Mouse (Mus musculus) midbrain, embryonic 16.5 days (tissue): Measurements from ENCODE around the gene Sgms2. TPM values are rescaled to one million over a fixed set of nuclear protein-coding genes. Genes with fewer than 3 reads are reported as not detected.
A peak's percentile ranks its signal among the peaks of the same experiment; 100 is the strongest.

Experiments
- ATAC-seq: fragments of 200-750 bp; cut with Nextera tagmentation; 2 replicates; pipeline ENCODE4 v1.8.0; 2017; ENCODE audit warnings: moderate TSS enrichment
- H3K27ac ChIP-seq: fragments of 300-500 bp; sonication (generic); 2 replicates; pipeline ENCODE4 v1.5.1; 2014; ENCODE audit warnings: mild to moderate bottlenecking, low read length, mixed read lengths
- H3K27me3 ChIP-seq: fragments of 300-500 bp; sonication (generic); 2 replicates; pipeline ENCODE4 v1.6.1; 2014; ENCODE audit warnings: low read depth, low read length, mixed read lengths; ENCODE audit not compliant: control insufficient read depth, insufficient read depth
- H3K36me3 ChIP-seq: fragments of 300-500 bp; sonication (generic); 2 replicates; pipeline ENCODE4 v1.6.1; 2014; ENCODE audit warnings: mild to moderate bottlenecking, low read length, moderate library complexity, mixed read lengths; ENCODE audit not compliant: control insufficient read depth, insufficient read depth
- H3K4me1 ChIP-seq: fragments of 300-500 bp; sonication (generic); 2 replicates; pipeline ENCODE4 v1.6.1; 2014; ENCODE audit warnings: mild to moderate bottlenecking, low read length, mixed read lengths; ENCODE audit not compliant: control insufficient read depth, insufficient read depth
- H3K4me2 ChIP-seq: fragments of 300-500 bp; sonication (generic); 2 replicates; pipeline ENCODE4 v1.6.1; 2014; ENCODE audit warnings: mild to moderate bottlenecking, low read length, mixed read lengths
- H3K4me3 ChIP-seq: fragments of 300-500 bp; sonication (generic); 2 replicates; pipeline ENCODE4 v1.5.1; 2014; ENCODE audit warnings: low read depth, mild to moderate bottlenecking, low read length, moderate library complexity, mixed read lengths
- H3K9ac ChIP-seq: fragments of 300-500 bp; sonication (generic); 2 replicates; pipeline ENCODE4 v1.6.1; 2014; ENCODE audit warnings: low read depth, low read length, mixed read lengths
- H3K9me3 ChIP-seq: fragments of 300-500 bp; sonication (generic); replicated peaks from 2 replicates; pipeline ENCODE4 v1.6.1; 2014; ENCODE audit warnings: mild to moderate bottlenecking, low read length, mixed read lengths; ENCODE audit not compliant: control insufficient read depth, poor library complexity, severe bottlenecking
- WGBS: fragments of 180-500 bp; shearing (Covaris S2); extraction: QIAGEN DNeasy Blood & Tissue Kit; methylation state at CpG from one replicate; pipeline ENCODE4 v1.1.7; 2014; 5-methylcytosine and 5-hydroxymethylcytosine counted together
- polyA plus RNA-seq: library from polyadenylated mRNA; unstranded; fragments of >200 nt; fragmentation: Nextera tagmentation; extraction: Ambion mirVana; gene quantifications from 2 replicates; pipeline ENCODE4 v1.2.1, GENCODE M21; 2015

The Sgms2 gene
- polyA plus RNA-seq, 1 experiment from 2014 or later = 1.6 TPM

GRCm38 (mm10) chr3:131465536-131466260 lies 25.5 kb downstream of the Sgms2 start:
- Histone ChIP-seq H3K9ac (no peak overlapping the region), H3K27me3 (no peaks in the 10 kb centered on the region), H3K36me3 (no peaks in the 10 kb centered on the region), H3K4me1 (no peaks in the 10 kb centered on the region), H3K9me3 (no peaks in the 10 kb centered on the region), H3K27ac (no peak overlapping the region), H3K4me2 (no peak overlapping the region), H3K4me3 (no peak overlapping the region)
- 91% methylated on average over 3 of the region's 3 CpGs for WGBS
- no peak for ATAC-seq

GRCm38 (mm10) chr3:131372996-131373395 lies 118.2 kb downstream of the Sgms2 start:
- Histone ChIP-seq H3K9ac (no peak overlapping the region), H3K9me3 (no peaks in the 10 kb centered on the region), H3K4me3 (no peak overlapping the region), H3K4me2 (no peak overlapping the region), H3K27ac (no peak overlapping the region), H3K36me3 (no peaks in the 10 kb centered on the region), H3K27me3 (no peaks in the 10 kb centered on the region), H3K4me1 (no peaks in the 10 kb centered on the region)
- WGBS = 80% methylated on average over 7 of the region's 7 CpGs
- ATAC-seq = no peak

- H3K27ac ChIP-seq = no peak overlapping the region
- no peaks in the 10 kb centered on the region for H3K9me3 ChIP-seq
- H3K27me3 ChIP-seq = no peaks in the 10 kb centered on the region
- no peak overlapping the region for H3K4me2 ChIP-seq
- no peak overlapping the region for H3K4me3 ChIP-seq
- no peaks in the 10 kb centered on the region; the same call in 1 of the 2 replicates for H3K4me1 ChIP-seq
- no peak overlapping the region for H3K9ac ChIP-seq
- no peak for ATAC-seq
- H3K36me3 ChIP-seq = no peaks in the 10 kb centered on the region
- 94% methylated on average over 8 of the region's 8 CpGs for WGBS
These were observed 122.5 kb downstream of the Sgms2 start for GRCm38 (mm10) chr3:131368678-131369077.

- no peaks in the 10 kb centered on the region for H3K36me3 ChIP-seq
- no peaks in the 10 kb centered on the region; the same call in 1 of the 2 replicates for H3K4me1 ChIP-seq
- no peak overlapping the region for H3K4me3 ChIP-seq
- H3K9ac ChIP-seq = no peak overlapping the region
- no peaks in the 10 kb centered on the region for H3K9me3 ChIP-seq
- ATAC-seq = no peak
- no peak overlapping the region for H3K27ac ChIP-seq
- H3K4me2 ChIP-seq = no peak overlapping the region
- H3K27me3 ChIP-seq = no peaks in the 10 kb centered on the region
- WGBS = 89% methylated on average over 4 of the region's 4 CpGs
These were observed 123.8 kb downstream of the Sgms2 start for GRCm38 (mm10) chr3:131367452-131367851.

GRCm38 (mm10) chr3:131364632-131365446 lies 126.4 kb downstream of the Sgms2 start:
- H3K9ac ChIP-seq = no peak overlapping the region
- H3K27ac ChIP-seq = no peak overlapping the region
- no peaks in the 10 kb centered on the region for H3K9me3 ChIP-seq
- H3K36me3 ChIP-seq = no peaks in the 10 kb centered on the region
- no peak overlapping the region for H3K4me3 ChIP-seq
- H3K27me3 ChIP-seq = no peaks in the 10 kb centered on the region
- peak; percentile 67 for ATAC-seq
- no peaks in the 10 kb centered on the region; the same call in 1 of the 2 replicates for H3K4me1 ChIP-seq
- WGBS = 69% methylated on average over 23 of the region's 23 CpGs
- H3K4me2 ChIP-seq = peak overlapping the region; percentile 18; the same call in 1 of the 2 replicates

- ATAC-seq = no peak
- H3K36me3 ChIP-seq = no peaks in the 10 kb centered on the region
- H3K4me3 ChIP-seq = no peak overlapping the region
- H3K27ac ChIP-seq = no peak overlapping the region
- H3K9ac ChIP-seq = no peak overlapping the region
- H3K9me3 ChIP-seq = no peaks in the 10 kb centered on the region
- no peaks in the 10 kb centered on the region for H3K27me3 ChIP-seq
- 75% methylated on average over 8 of the region's 8 CpGs for WGBS
- H3K4me1 ChIP-seq = no peaks in the 10 kb centered on the region; the same call in 1 of the 2 replicates
- H3K4me2 ChIP-seq = peak overlapping the region; percentile 18; the same call in 1 of the 2 replicates
These were observed 127.0 kb downstream of the Sgms2 start for GRCm38 (mm10) chr3:131364194-131364593.

GRCm38 (mm10) chr3:131363602-131364001 lies 127.6 kb downstream of the Sgms2 start:
- 89% methylated on average over 14 of the region's 14 CpGs for WGBS

GRCm38 (mm10) chr3:131361960-131362359 lies 129.3 kb downstream of the Sgms2 start:
- no peaks in the 10 kb centered on the region; the same call in 1 of the 2 replicates for H3K4me1 ChIP-seq
- no peaks in the 10 kb centered on the region for H3K9me3 ChIP-seq
- no peak for ATAC-seq
- no peaks in the 10 kb centered on the region for H3K27me3 ChIP-seq
- WGBS = 83% methylated on average over 4 of the region's 4 CpGs
- H3K4me2 ChIP-seq = no peak overlapping the region
- H3K27ac ChIP-seq = no peak overlapping the region
- H3K36me3 ChIP-seq = no peaks in the 10 kb centered on the region
- no peak overlapping the region for H3K9ac ChIP-seq
- H3K4me3 ChIP-seq = no peak overlapping the region

More at GRCm38 (mm10) chr3:131363602-131364001, 127.6 kb downstream of the Sgms2 start:
- no peaks in the 10 kb centered on the region for H3K9me3 ChIP-seq
- H3K4me3 ChIP-seq = no peak overlapping the region
- no peak overlapping the region for H3K9ac ChIP-seq
- no peaks in the 10 kb centered on the region for H3K27me3 ChIP-seq
- H3K36me3 ChIP-seq = no peaks in the 10 kb centered on the region
- H3K4me2 ChIP-seq = no peak overlapping the region
- no peaks in the 10 kb centered on the region; the same call in 1 of the 2 replicates for H3K4me1 ChIP-seq
- no peak overlapping the region for H3K27ac ChIP-seq
- ATAC-seq = no peak

GRCm38 (mm10) chr3:131359011-131359410 lies 132.2 kb downstream of the Sgms2 start:
- WGBS = 89% methylated on average over 5 of the region's 5 CpGs
- H3K4me3 ChIP-seq = no peak overlapping the region
- no peak overlapping the region for H3K4me2 ChIP-seq

More at GRCm38 (mm10) chr3:131359011-131359410, 132.2 kb downstream of the Sgms2 start:
- Histone ChIP-seq H3K27ac (no peak overlapping the region), H3K36me3 (no peaks in the 10 kb centered on the region), H3K9ac (no peak overlapping the region), H3K4me1 (no peaks in the 10 kb centered on the region), H3K9me3 (no peaks in the 10 kb centered on the region), H3K27me3 (no peaks in the 10 kb centered on the region)
- no peak for ATAC-seq
